Mouse (Mus musculus) B cell, adult (primary cell): ENCODE results near the gene Mettl1. TPM values are rescaled to one million over a fixed set of nuclear protein-coding genes. Genes with fewer than 3 reads are reported as not detected.

Experiments used
- total RNA-seq: library from RNA; stranded (reverse); gene quantifications from 4 replicates; pipeline ENCODE4 v1.2.4, GENCODE M21; 2023; ENCODE audit not compliant: inconsistent age

Mettl1 gene
- total RNA-seq, result 17.3 to 22.6 TPM (median 21.0 TPM) in 4 replicates

DNA sequence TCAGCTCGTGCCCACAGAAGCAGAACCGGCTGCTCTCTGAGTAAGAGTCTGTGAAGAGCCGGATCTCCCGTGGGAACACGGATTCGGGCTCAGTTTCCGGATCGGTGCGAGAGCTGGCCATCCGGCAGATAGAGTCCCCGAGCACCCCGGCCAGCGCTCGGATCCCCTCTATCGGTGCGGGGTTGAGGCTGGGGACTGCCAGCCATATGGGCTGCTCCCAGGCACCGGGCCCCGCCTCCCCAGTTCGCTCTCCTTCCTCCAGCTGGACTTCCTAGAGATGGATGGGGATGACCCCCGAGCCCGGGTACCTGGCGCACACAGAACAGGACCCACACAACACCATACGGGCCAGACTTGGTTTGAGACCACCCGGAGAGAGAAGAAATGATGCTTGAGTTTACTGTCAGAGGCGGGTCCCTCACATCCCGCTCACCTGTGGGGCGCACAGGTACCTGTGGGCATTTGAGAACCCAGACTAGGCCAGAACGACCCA is at the start of gene Mettl1, which contains the start of gene Eef1akmt3:
Gene Mettl1, plus strand, starts transcription at position 141 of the 493 bp plus-strand sequence.
Gene Eef1akmt3, minus strand, starts transcription at position 240 of the 493 bp plus-strand sequence.

DNA sequence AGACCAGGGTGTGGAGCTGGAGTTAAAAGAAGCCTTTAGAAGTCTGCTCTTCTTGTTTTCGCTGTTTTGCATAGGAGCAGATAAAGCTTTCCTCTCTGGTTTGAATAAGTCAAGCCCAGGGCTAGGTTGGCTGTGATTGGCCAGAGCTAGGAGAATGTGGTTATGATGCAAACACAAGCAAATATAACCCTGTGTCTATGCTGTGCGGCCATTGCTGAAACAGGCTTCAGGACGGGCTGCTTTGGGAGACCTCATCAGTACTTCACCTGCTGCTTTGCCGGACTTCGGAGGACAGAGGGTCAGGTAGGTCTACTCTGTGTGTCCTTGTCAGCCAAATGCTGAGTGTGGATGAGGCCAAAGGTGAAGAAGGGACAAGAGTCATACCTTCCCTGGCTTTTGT is 40.7 kb upstream of the Mettl1 start, which contains the start of gene Avil:
Gene Avil, plus strand, starts transcription at position 181 of the 400 bp plus-strand sequence.

DNA sequence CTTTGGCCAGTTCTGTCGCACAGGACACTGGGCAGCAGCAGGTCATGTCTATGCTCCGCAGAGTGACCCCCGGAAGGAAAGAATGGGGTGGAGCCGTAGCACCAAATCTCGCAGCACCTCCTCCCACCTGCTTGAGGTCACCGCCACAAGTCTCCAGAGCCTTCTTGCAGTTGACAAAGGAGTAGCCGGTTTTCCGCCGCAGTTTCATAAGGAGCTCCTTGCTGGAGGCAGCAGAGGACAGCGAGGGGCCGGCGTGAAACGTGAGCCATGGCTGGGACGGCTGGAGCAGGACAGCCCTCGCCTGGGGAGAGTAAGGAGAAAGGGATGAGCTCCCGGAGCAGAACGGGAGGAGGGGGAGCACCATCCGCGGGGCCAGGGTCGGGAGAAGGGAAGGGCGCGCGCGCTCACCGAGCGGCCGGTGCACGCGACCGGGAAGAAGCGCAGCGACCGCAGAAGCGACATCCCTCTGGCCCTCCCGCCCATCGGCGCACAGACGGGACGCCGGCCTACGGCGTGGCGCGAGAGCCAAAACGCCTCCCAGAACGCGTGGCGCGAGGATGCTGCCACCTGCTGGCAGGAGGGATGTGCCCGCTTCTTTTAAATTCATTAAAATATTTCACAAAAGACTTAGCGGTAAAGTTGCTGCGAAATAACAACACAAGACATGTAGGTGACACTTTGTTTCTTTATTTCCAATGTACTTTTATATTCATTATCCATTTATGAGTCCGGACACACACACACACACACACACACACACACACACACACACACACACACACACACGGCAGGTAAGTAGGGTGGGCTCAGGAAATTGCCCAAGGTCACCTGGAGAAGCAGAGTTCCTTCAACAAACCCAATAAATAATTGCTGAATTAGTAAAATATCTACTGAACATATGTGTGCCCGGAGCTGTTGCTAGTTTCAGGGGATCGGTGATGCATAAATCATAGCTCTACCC is 10.6 kb upstream of the Mettl1 start, which contains the start of gene Tsfm:
Gene Tsfm, minus strand, starts transcription at position 505 of the 961 bp plus-strand sequence.

DNA sequence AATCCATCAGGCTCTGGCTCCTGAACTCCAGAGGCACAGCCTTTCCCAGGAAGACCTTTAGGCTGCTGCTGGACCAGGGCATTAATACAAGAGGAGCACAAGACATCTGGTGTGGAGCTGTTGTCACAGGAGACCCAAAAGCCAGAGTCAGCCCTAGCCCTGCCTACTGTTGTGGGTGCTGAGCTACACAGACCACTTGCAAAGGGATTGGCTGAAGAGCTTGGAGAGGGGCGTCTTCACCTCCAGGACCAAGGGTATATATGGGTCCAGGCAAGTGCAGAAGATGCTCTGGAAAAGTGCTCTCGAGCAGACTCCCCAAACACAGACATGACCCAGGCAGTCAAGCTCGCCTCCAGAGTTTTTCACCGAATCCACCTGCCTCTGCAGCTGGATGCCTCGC is 6.7 kb downstream of the Mettl1 start, which contains the start of gene Cyp27b1:
Gene Cyp27b1, plus strand, starts transcription at position 297 of the 400 bp plus-strand sequence.

DNA sequence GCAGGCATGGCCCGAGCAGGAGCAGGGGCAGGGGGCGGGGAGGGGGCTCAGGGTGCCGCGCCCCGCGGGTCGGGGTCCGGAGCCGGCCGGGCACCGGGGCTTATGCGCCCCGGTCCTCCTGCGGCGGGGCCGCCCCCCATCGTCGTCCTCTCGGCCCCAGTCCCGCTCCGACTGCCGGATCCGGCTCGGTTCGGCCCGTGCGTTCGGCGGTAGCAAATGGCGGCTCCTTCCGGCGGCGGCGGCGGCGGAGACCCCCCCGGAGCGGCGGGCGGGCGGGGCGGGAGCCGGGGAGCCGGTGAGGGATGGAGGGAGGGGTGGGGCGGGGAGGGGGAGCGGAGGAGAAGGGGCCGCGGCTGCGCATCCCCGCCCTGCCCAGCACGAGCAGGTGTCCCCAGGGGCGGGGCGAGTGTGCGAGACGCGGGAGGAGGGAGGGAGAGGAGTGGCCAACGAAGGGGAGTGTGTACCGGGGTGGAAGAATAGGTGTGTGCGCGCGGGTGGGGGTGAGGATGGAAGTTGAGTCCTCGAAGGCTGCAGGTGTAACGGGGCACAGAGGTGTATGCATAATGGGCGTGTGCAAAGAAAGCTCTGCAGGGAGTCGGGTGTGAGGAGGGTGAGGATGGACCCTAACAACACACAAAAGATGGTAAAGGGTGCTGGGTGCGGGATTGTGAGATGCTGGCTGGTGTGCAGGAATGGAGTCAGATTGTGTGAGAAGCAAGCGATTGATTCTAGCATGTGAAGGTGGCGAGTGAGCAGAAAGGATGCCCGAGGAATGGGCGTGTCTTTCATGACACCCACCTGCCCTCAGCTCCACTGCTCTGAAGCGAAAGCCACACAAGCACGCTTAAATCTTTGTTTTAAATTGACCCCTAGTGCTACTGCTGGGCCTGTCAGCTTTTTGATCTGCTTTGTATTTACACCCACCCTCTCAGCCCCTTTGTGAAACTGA is 19.0 kb downstream of the Mettl1 start, which contains the start of gene March9:
Gene March9, minus strand, starts transcription at position 217 of the 949 bp plus-strand sequence.

DNA sequence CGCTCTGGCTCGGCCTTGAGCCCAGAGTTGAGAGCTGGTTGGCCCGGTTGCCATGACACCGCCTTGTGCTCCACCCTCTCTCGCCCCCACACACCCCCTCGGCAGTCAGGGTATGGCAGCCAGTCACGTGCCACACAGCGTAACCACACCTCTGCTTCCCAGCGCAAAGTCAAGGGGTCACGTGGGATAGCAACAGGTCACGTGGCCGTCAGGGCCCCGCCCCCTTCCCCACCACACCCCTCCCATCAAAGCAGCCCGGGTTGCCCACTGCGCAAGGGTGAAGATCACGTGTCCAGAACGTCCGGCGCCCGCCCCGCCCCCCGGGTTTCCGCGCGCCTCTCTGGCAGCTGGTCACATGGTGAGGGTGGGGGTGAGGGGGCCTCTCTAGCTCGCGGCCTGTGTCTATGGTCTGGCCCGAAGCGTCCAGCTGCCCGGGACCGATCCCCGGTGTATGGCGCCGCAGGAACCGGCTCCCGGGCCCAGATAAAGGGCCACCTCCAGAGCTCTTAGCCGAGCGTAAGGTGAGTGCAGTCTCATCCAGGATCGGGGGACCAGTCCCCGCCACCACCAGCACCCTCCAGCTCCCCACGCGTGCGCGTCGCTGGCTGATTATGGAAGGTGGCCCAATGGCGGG is 22.1 kb downstream of the Mettl1 start, which contains the start of gene Cdk4:
Gene Cdk4, plus strand, starts transcription at position 296 of the 634 bp plus-strand sequence.

DNA sequence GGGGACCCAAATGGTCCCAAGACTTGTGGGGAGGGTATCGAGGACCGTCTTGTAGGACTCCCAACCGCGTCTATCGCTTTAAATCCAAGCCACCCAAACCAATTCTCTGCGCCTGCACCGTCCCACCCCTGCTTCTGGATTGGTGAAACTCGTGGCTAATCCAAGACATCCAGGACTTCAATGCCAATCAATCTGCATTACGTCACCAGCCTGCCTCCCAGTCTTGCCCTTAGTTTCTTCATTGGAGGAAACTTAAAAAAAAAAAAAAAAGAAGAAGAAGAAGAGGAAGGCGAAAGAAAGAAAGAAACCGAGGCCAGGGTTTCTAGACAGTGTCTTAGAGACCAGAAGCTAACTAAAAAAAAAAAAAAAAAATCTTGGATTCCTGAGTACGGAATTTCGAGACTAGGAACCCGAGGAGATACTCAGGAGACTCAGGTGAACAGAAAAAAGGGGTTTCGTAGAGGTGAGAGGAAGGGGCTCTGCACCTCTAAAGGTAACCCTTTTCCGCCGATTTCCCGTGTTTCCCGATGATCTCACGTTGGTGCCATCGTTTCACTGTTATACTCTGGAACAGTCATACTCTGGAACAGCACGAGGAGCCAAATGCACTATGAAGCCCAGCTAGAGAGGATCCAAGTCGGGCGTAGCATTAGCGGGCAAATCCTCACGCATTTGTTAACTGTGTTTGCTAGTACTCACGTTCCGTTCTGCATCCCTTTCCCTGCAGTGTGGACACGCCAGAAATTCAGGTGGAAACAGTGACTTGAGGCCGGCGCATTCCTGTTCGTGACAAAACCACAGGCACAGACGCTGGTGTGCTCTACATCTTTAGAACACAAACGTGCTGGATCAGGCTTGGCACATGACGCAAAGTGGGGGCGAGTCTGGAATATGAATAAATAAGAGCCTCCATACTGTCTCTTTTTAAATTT is 29.2 kb downstream of the Mettl1 start, which contains the start of gene Tspan31:
Gene Tspan31, minus strand, starts transcription at position 75 of the 932 bp plus-strand sequence.

DNA sequence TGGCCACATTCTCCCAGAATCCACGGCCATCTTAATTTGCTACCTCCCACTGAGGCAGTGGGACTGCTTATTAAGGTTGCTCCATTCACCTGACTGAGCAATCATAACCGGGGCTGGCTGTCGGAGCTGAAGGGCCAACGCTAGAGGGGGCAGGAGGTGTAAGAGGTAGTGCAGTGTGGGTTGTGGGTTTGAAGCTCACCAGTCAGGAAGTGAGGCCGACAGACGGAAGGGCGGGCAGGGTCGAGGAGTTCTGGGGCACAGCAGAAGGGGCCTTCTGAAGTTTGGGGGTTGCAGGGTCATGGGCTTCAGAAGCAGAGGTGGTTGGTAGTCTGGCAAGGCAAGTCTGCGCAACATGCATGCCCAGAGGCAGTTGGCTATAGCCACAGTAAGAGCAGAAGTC is 33.9 kb downstream of the Mettl1 start, which contains the start of gene Agap2:
Gene Agap2, plus strand, starts transcription at position 205 of the 400 bp plus-strand sequence.

Other genes starting within 250 kb of the Mettl1 start
- gene Atp23, start 140.1 kb upstream of the Mettl1 start, total RNA-seq, result 4.6 to 8.9 TPM (median 7.8 TPM) in 4 replicates
- gene Ctdsp2, start 62.7 kb upstream of the Mettl1 start, total RNA-seq, result 52.2 to 52.6 TPM (median 52.3 TPM) in 4 replicates
- 0.18 to 1.2 TPM (median 0.61 TPM) in 4 replicates for gene Avil, start 40.7 kb upstream of the Mettl1 start, total RNA-seq
- 17.0 to 31.5 TPM (median 21.4 TPM) in 4 replicates for gene Tsfm, start 10.6 kb upstream of the Mettl1 start, total RNA-seq
- gene Eef1akmt3, start 99 bp downstream of the Mettl1 start, total RNA-seq, result not detected in 4 replicates
- gene Cyp27b1, start 6.8 kb downstream of the Mettl1 start, total RNA-seq, result 0.42 to 1.6 TPM (median 0.77 TPM) in 4 replicates
- gene March9, start 18.8 kb downstream of the Mettl1 start, total RNA-seq, result 2.2 to 3.2 TPM (median 2.6 TPM) in 4 replicates
- gene Cdk4, start 22.1 kb downstream of the Mettl1 start, total RNA-seq, result 117 to 142 TPM (median 123 TPM) in 4 replicates
- 20.7 to 26.3 TPM (median 22.6 TPM) in 4 replicates for gene Tspan31, start 28.9 kb downstream of the Mettl1 start, total RNA-seq
- gene Agap2, start 33.9 kb downstream of the Mettl1 start, total RNA-seq, result 94.4 to 124 TPM (median 104 TPM) in 4 replicates
- 82.4 to 86.0 TPM (median 83.5 TPM) in 4 replicates for gene Os9, start 79.7 kb downstream of the Mettl1 start, total RNA-seq
- 441 to 475 TPM (median 457 TPM) in 4 replicates for gene B4galnt1, start 123.8 kb downstream of the Mettl1 start, total RNA-seq
- not detected in 4 replicates for gene Slc26a10, start 139.2 kb downstream of the Mettl1 start, total RNA-seq
- gene Arhgef25, start 148.7 kb downstream of the Mettl1 start, total RNA-seq, result 0.51 TPM in 1 of 4 replicates, not detected in the others
- gene Dtx3, start 154.3 kb downstream of the Mettl1 start, total RNA-seq, result 65.6 to 71.2 TPM (median 67.8 TPM) in 4 replicates
- 54.6 to 62.2 TPM (median 61.4 TPM) in 4 replicates for gene Pip4k2c, start 170.2 kb downstream of the Mettl1 start, total RNA-seq
- gene Kif5a, start 221.9 kb downstream of the Mettl1 start, total RNA-seq, result 0.29 to 0.54 TPM (median 0.32 TPM) in 3 of 4 replicates, not detected in the other
- 98.5 to 110 TPM (median 104 TPM) in 4 replicates for gene Dctn2, start 225.0 kb downstream of the Mettl1 start, total RNA-seq
- 110 to 114 TPM (median 112 TPM) in 4 replicates for gene Mbd6, start 247.6 kb downstream of the Mettl1 start, total RNA-seq